Mouse (Mus musculus) hindbrain, embryonic 11.5 days (tissue): Measurements from ENCODE around the gene Cd180. TPM values are rescaled to one million over a fixed set of nuclear protein-coding genes. Genes with fewer than 3 reads are reported as not detected.
A peak's percentile ranks its signal among the peaks of the same experiment; 100 is the strongest.

Source experiments
- ATAC-seq: fragments of 200-750 bp; cut with Nextera tagmentation; 2 replicates; pipeline ENCODE4 v1.8.0; 2017; ENCODE audit warnings: mild to moderate bottlenecking, moderate TSS enrichment, moderate library complexity; ENCODE audit not compliant: low FRiP score
- DNase-seq: peaks from one replicate; pipeline ENCODE4 v3.0.0-alpha.2; 2015; ENCODE audit warnings: low spot score
- H3K27ac ChIP-seq: fragments of 300-500 bp; sonication (generic); 2 replicates; pipeline ENCODE4 v1.5.1; 2014; ENCODE audit warnings: mild to moderate bottlenecking, low read depth, low read length
- H3K27me3 ChIP-seq: fragments of 300-500 bp; sonication (generic); 2 replicates; pipeline ENCODE4 v1.6.1; 2014; ENCODE audit warnings: mild to moderate bottlenecking, low read length, moderate library complexity, mixed read lengths; ENCODE audit not compliant: control insufficient read depth, insufficient read depth
- H3K36me3 ChIP-seq: fragments of 300-500 bp; sonication (generic); 2 replicates; pipeline ENCODE4 v1.6.1; 2014; ENCODE audit warnings: mild to moderate bottlenecking, low read length, moderate library complexity, mixed read lengths; ENCODE audit not compliant: control insufficient read depth, insufficient read depth
- H3K4me1 ChIP-seq: fragments of 300-500 bp; sonication (generic); replicated peaks from 2 replicates; pipeline ENCODE4 v1.6.1; 2014; ENCODE audit warnings: low read length, mixed read lengths; ENCODE audit not compliant: control insufficient read depth, insufficient read depth
- H3K4me2 ChIP-seq: fragments of 300-500 bp; sonication (generic); replicated peaks from 2 replicates; pipeline ENCODE4 v1.6.1; 2014; ENCODE audit warnings: mild to moderate bottlenecking, low read depth, low read length
- H3K4me3 ChIP-seq: fragments of 300-500 bp; sonication (generic); 2 replicates; pipeline ENCODE4 v1.5.1; 2014; ENCODE audit warnings: low read depth, low read length
- H3K9ac ChIP-seq: fragments of 300-500 bp; sonication (generic); 2 replicates; pipeline ENCODE4 v1.6.1; 2014; ENCODE audit warnings: low read depth, low read length
- H3K9me3 ChIP-seq: fragments of 300-500 bp; sonication (generic); 2 replicates; pipeline ENCODE4 v1.6.1; 2016; ENCODE audit warnings: low read length; ENCODE audit not compliant: control insufficient read depth
- WGBS: fragments of 180-500 bp; shearing (Covaris S2); extraction: QIAGEN DNeasy Blood & Tissue Kit; methylation state at CpG from one replicate; pipeline ENCODE4 v1.1.7; 2014; 5-methylcytosine and 5-hydroxymethylcytosine counted together
- polyA plus RNA-seq: library from polyadenylated mRNA; unstranded; fragments of >200 nt; fragmentation: Nextera tagmentation; extraction: Ambion mirVana; gene quantifications from 2 replicates; pipeline ENCODE4 v1.2.1, GENCODE M21; 2014

Cd180 gene
- polyA plus RNA-seq, 1 experiment from 2014 or later, result 1.2 TPM

DNA sequence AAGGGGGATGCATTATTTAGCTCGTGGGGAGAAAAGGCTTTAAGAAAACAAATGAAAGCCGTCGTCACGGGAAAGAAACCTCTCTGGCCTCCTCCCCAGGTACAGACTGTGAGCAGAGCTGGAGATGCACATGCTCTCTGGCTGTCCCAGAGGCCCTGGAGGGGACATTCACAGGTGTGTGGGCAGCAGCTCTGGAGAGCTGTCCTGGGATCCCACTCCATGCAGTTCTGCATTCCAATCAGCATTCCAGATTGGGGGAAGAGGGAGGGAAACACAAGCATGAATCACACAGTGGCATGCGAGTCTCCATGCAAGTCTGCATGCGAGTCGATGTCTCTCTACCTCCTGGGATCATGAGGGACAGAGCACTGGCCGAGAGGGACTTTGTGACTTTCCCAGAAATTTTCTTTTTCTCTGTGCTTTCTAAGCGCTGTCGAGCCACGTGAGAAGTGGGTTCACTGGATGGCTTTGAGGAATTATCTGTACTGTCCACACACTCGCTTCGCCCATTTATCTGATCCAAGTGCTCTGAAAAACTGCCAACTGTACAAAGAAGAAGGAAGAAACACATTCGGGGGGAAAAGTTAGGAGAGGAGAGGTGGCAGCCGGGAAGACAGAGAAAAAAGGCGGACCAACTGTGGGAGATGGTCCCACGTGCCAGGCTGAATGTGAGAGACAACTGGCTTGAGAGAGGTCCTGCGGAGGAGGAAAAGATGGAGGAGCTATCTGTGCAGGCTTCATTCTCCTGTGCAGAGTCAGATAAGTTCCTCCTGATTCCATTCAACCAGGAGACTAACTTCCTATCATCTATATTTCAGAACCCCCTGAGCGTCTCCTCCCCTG lies 60.6 kb downstream of the Cd180 start:
- Histone ChIP-seq H3K27me3 (no peaks in the 10 kb centered on the region), H3K36me3 (0 out of 2 replicates have a peak, but pooled peaks cover 2% of the 10 kb centered on the region), H3K4me3 (no peak overlapping the region), H3K4me2 (no peak overlapping the region), H3K27ac (no peak overlapping the region), H3K9ac (no peak overlapping the region), H3K9me3 (no peaks in the 10 kb centered on the region), H3K4me1 (no peaks in the 10 kb centered on the region)
- WGBS, result 86% methylated on average over 19 of the region's 19 CpGs
- DNase-seq (no peak), ATAC-seq (no peak)

DNA sequence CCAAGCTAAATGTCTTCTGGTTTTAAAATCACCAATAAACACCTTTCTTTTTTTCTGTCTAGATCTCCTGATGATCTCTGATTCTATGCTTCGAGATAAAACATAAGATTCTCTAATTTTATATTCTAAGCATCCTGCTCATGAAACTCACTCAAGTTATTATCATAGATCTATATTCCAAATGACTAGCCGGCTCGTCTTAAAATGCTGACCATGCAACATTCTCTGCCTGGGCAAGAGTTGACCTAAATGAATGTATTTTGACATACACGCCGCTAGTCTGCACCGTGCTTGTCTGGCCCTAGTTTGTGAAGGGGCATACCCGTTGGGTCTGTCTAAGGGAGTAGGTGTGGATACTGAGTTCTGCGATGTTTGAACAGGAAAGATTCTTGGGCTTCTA lies 61.8 kb downstream of the Cd180 start:
- Histone ChIP-seq H3K4me3 (no peak overlapping the region), H3K9ac (no peak overlapping the region), H3K27ac (no peak overlapping the region), H3K4me2 (no peak overlapping the region), H3K27me3 (no peaks in the 10 kb centered on the region), H3K9me3 (no peaks in the 10 kb centered on the region), H3K36me3 (0 out of 2 replicates have a peak, but pooled peaks cover 2% of the 10 kb centered on the region), H3K4me1 (no peaks in the 10 kb centered on the region)
- ATAC-seq, result no peak
- DNase-seq, result no peak
- 94% methylated on average over 8 of the region's 8 CpGs for WGBS

DNA sequence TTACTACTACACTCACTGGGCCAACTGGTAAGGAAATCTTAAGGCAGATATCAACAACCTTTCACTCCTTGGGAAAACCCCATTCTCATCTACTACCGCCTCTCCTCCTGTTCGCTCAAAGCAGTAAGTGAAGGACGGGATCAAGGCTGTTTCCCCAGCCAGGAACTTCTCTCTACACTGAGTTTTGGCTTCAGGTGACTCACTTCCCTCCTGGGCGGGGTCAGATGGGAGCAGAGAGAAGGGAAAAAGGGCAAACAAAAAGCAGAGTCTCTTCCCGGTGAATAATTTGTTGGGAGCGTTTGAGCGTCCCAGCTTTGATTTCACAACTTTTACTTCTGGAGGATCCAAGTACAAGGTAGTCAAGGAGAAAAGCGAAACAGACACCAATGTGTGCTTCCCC lies 62.7 kb downstream of the Cd180 start:
- H3K4me1 ChIP-seq, result no peaks in the 10 kb centered on the region
- H3K9me3 ChIP-seq, result no peaks in the 10 kb centered on the region
- no peak overlapping the region for H3K27ac ChIP-seq
- H3K9ac ChIP-seq, result no peak overlapping the region
- H3K4me2 ChIP-seq, result no peak overlapping the region
- 0 out of 2 replicates have a peak, but pooled peaks cover 2% of the 10 kb centered on the region for H3K36me3 ChIP-seq
- H3K27me3 ChIP-seq, result no peaks in the 10 kb centered on the region
- ATAC-seq (no peak), DNase-seq (no peak)
- WGBS, result 94% methylated on average over 8 of the region's 8 CpGs
- no peak overlapping the region for H3K4me3 ChIP-seq

DNA sequence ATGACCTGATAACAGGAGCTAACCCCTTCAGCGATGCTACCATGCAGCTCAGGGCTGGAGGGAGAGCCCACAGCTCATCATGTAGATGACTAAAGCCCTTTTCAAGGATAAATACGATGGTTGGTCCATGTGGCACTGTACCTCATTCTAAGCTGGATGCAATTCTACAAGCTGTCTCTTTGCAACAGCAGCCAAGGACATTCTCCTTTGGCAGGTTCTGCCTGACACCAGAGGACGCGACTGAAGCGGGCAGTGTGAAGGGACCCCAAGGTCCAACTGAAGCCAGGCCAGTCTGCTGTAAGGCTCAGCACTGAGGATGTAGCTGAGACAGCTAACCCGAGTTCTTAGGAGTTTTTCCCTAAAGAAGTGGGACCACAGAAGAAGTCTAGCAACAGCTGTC lies 64.7 kb downstream of the Cd180 start:
- no peak overlapping the region for H3K4me2 ChIP-seq
- WGBS, result 97% methylated on average over 6 of the region's 6 CpGs
- H3K4me3 ChIP-seq, result no peak overlapping the region
- H3K9me3 ChIP-seq, result no peaks in the 10 kb centered on the region
- ATAC-seq, result no peak
- no peaks in the 10 kb centered on the region for H3K4me1 ChIP-seq
- H3K27ac ChIP-seq, result no peak overlapping the region
- no peak overlapping the region for H3K9ac ChIP-seq
- DNase-seq, result no peak
- H3K27me3 ChIP-seq, result no peaks in the 10 kb centered on the region
- no peaks in the 10 kb centered on the region for H3K36me3 ChIP-seq

DNA sequence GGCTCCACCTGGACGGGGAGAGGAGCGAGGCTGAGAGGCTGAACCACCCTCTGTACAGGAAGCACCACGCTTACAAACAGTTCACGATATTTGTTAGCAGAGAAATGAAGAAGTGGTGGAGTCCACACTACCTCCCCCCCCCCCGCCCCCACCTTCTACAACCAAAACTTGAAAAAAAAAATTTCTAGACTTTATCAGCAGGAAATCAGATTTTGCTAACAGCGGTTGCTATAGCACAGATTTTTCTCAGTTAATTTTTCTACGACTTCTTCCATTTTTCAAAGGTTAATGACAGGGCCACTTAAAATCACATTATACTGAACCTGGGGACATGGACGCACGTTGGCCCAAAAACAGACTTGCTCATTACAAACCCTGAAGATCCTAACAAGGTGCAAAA lies 68.1 kb downstream of the Cd180 start:
- H3K36me3 ChIP-seq, result no peaks in the 10 kb centered on the region
- WGBS, result 83% methylated on average over 9 of the region's 9 CpGs
- ATAC-seq, result no peak

DNA sequence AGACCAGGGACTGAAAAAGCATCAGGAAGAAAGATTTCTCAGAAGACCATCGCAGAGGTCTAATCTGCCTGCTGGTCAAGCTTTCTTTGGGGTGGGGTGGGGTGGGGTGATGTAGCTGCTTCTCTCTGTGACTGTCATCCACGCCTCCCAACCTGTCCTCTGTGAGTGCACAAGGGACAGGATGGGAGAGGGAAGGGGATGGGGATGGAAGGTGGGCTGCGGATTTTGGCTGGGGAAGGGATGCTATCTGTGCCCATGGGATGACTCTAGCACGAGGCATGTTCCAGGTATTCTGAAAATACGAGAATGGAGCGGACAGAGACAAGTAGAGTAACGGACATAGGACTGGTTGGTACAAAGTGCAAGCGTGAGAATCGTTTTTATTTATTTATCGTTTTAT lies 68.8 kb downstream of the Cd180 start:
- 89% methylated on average over 10 of the region's 10 CpGs for WGBS
- no peaks in the 10 kb centered on the region for H3K36me3 ChIP-seq

More for the DNA sequence above, 68.1 kb downstream of the Cd180 start:
- no peak overlapping the region for H3K9ac ChIP-seq
- H3K9me3 ChIP-seq, result no peaks in the 10 kb centered on the region
- H3K27ac ChIP-seq, result no peak overlapping the region
- H3K27me3 ChIP-seq, result no peaks in the 10 kb centered on the region
- no peak overlapping the region for H3K4me3 ChIP-seq
- H3K4me1 ChIP-seq, result 0 out of 2 replicates have a peak, but pooled peaks cover 2% of the 10 kb centered on the region
- no peak for DNase-seq
- H3K4me2 ChIP-seq, result no peak overlapping the region

DNA sequence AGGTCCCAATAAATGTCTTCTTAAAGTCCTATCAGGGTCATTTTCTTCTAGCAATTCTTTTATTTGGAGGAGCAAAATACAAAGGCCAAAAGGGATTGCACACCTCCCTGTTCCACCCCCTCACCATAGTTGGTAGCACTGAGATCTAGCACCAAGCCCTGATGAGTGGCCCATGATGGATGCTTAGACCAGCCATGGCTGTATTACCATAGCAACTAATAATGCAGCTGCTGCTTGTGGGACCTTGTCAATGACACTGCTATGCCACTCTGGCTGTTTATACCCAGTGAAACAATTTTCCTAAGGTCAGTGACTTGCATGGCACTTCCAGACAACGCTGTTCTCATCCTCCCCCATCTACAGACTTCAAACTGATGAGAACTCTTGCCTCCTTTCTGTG lies 70.9 kb downstream of the Cd180 start:
- Histone ChIP-seq H3K4me3 (no peak overlapping the region), H3K9ac (no peak overlapping the region), H3K4me1 (0 out of 2 replicates have a peak, but pooled peaks cover 2% of the 10 kb centered on the region), H3K4me2 (no peak overlapping the region), H3K9me3 (no peaks in the 10 kb centered on the region), H3K36me3 (no peaks in the 10 kb centered on the region), H3K27me3 (no peaks in the 10 kb centered on the region), H3K27ac (no peak overlapping the region)
- WGBS, result 78% methylated on average over 1 of the region's 1 CpGs
- ATAC-seq (no peak), DNase-seq (no peak)

More for the DNA sequence above, 68.8 kb downstream of the Cd180 start:
- Histone ChIP-seq H3K9me3 (no peaks in the 10 kb centered on the region), H3K9ac (no peak overlapping the region), H3K4me3 (no peak overlapping the region), H3K27me3 (no peaks in the 10 kb centered on the region), H3K4me1 (0 out of 2 replicates have a peak, but pooled peaks cover 2% of the 10 kb centered on the region), H3K27ac (no peak overlapping the region), H3K4me2 (no peak overlapping the region)
- ATAC-seq, result no peak
- no peak for DNase-seq

DNA sequence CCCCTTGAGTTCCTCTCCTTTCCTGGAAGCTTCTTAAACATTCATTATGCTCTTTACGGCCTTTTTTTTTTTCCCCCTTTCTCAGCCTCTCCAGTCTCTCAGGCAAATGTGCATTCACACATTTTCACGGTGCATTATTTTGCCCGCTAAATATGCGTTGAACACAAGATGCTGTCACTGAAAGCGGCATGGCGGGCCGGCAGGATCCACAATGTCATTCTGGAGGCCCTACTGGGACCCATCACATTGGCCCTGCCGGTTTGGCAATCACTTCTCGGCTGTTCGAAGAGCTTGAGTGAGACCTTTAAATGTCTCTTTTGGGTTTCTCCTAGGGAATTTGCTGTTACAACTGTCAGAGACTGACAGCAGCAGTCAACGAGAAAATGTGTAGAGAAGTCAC lies 71.9 kb downstream of the Cd180 start:
- Histone ChIP-seq H3K4me3 (no peak overlapping the region), H3K9ac (no peak overlapping the region), H3K4me2 (no peak overlapping the region), H3K27ac (no peak overlapping the region), H3K27me3 (no peaks in the 10 kb centered on the region), H3K36me3 (no peaks in the 10 kb centered on the region), H3K9me3 (no peaks in the 10 kb centered on the region), H3K4me1 (0 out of 2 replicates have a peak, but pooled peaks cover 2% of the 10 kb centered on the region)
- peak; percentile 54; the same call in 1 of the 2 replicates for ATAC-seq
- WGBS, result 50% methylated on average over 11 of the region's 11 CpGs
- peak; percentile 39 for DNase-seq

DNA sequence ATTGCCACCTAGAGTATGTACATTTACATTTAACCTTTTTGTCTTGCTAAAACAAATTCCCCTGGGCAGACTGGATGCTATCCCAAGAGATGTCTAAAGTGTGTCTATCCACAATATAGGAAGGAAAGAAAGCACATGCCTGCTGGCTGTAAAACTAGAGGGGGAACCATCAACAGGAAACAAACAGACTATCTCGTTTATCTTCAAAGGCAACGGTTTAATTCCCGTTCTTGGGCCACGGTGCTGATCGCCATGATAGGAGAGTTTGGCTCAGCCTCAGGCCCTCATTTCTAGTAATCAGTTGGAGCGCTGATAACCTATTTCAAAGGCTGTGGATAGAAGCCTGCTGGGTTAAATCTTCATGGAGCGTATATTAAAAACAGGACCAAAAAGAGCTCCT lies 73.8 kb downstream of the Cd180 start:
- Histone ChIP-seq H3K36me3 (no peaks in the 10 kb centered on the region), H3K4me2 (no peak overlapping the region), H3K9ac (no peak overlapping the region), H3K27ac (no peak overlapping the region), H3K4me1 (0 out of 2 replicates have a peak, but pooled peaks cover 2% of the 10 kb centered on the region), H3K9me3 (no peaks in the 10 kb centered on the region), H3K27me3 (no peaks in the 10 kb centered on the region), H3K4me3 (no peak overlapping the region)
- ATAC-seq (no peak), DNase-seq (no peak)
- WGBS, result 93% methylated on average over 7 of the region's 7 CpGs
